Mouse (Mus musculus): ENCODE measurements around the gene Arid1a.

Arid1a gene

DNA sequence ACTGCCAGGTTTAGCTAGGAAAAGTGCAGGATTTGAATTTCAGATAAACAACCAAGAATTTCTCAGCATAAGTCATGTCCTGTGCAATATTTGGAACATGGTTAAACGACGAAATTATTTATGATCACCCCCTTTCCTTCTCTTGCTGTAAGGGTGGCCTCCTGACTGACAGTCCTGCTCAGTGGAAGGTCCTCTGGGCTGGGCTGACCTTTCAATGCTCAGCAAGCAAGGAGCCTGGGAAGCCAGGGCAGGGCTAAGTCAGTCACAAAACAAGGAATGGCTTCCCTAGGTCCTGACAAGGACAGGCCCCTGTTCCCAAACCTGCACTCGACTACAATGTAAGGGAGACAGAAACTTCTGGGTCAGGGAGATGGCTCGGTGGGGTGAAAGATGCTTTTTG, 104.6 kb downstream of the Arid1a start:
- WGBS = 67% methylated on average over 4 of the region's 4 CpGs

DNA sequence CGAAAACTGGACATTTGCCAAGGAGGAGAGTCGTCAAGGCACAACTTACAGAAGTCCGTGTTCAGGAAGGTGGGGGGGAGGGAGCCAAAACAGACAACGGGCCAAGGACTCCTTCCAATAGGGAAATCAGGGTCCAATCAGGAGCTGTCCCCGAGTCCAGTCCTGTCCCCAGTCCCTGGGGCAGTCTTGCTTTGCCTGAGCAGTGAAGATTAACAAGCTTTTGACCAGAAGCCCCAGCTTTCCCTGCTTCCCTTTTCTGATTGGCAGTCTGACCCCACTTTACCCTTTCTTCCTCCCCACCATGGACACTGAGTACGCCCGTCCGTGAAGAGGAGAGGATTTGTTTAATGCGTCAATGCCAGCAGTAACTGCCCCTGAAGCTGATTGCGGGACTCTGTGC, 105.1 kb downstream of the Arid1a start:
- WGBS = 64% methylated on average over 10 of the region's 10 CpGs

- WGBS = 22% methylated on average over 7 of the region's 7 CpGs
Measured at GRCm38 (mm10) chr4:133649989-133650699, 106.4 kb downstream of the Arid1a start, which contains the start of gene Zdhhc18. TSS of gene Zdhhc18 (minus strand) at chr4:133650154.

DNA sequence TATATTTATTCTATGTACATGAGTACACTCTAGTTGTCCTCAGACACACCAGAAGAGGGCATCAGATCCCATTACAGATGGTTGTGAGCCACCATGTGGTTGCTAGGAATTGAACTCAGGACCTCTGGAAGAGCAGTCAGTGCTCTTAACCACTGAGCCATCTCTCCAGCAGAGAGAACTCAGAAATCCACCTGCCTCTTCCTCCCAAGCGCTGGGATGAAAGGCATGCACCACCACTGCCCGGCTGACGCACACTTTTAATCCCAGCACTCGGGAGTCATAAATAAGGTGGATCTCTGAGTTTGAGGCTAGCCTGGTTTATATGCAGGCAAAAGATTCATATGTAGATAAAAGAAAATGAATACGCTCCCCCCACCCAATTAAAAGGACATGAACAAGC, 107.1 kb downstream of the Arid1a start:
- WGBS = 84% methylated on average over 5 of the region's 5 CpGs

DNA sequence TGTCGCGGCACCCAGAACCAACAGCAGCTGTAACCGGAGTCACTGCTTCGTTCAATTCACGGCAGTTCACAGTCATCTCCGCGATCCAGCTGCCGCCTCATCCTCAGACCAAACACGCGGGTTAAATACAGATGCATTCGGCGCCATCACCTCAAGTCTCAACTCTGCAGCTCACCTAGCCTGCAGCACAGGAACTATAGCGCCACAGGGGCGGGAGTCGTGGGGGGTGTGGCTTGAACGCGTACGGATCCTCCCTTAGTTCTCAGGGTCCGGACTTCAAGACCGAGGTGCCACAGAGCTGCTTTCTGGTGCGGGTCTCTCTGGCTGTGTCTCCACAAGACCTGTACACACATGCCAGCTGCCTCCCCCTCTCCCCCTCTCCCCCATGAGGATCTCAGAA, 110.9 kb downstream of the Arid1a start:
- 53% methylated on average over 21 of the region's 21 CpGs for WGBS

DNA sequence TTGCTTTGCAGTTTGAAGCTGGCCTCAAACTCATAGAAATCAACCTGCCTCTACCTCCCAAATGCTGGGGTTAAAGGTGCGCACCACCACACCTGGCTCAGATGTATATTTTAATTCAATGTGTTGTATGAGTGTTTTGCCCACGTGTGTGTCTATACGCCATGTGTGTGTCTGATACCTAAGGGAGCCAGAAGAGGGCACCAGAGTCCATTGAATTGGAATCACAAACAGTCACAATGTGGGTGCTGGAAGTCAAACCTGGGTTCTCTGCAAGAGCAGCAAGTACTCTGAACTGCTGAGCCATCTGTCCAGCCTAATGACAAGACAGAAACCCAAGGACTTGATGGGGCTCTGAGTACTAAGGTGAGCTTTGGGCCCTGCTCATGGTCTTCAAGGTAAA, 111.4 kb downstream of the Arid1a start:
- 92% methylated on average over 3 of the region's 3 CpGs for WGBS

- 94% methylated on average over 5 of the region's 5 CpGs for WGBS
Measured at GRCm38 (mm10) chr4:133634043-133634410, 122.5 kb downstream of the Arid1a start.

- WGBS = 9% methylated on average over 40 of the region's 47 CpGs
Measured at GRCm38 (mm10) chr4:133633332-133634042, 123.1 kb downstream of the Arid1a start.

GRCm38 (mm10) chr4:133632483-133633327, 123.9 kb downstream of the Arid1a start:
- 2% methylated on average over 69 of the region's 69 CpGs for WGBS

- WGBS = 27% methylated on average over 9 of the region's 9 CpGs
Measured at GRCm38 (mm10) chr4:133631769-133632411, 124.7 kb downstream of the Arid1a start.

DNA sequence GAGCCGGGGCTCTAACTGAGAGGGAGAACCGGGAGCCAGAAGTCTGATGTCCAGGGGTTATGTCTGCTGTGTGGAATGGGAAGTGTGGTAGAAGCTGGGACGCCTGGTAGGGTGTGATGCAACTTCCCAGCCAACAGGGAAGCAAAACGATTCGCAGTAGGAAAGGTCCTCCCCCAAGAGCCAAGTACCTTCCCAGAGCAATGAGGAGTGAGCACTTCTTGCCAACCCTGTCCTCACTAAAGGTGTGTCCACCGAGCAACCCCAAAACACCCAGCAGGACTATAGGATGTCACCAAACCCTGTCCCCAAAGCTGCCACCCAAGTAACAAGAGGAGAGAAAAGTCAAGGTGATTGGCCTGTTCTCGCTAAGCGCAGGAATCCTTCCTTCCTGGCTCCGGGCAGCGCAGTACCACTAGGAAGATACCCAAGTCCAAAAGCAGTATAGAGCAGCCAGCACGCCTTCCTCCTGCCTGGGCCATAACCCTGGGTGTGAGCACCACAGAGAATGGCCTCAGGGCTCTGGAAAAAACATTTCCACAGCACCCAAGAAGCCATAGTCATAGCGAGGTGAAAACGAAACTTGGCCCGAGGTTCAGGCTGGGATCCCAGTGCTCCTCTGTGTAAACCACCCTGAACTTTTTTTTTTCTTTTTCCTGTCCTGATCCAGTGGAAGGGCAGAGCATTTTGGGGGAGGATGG, 125.3 kb downstream of the Arid1a start:
- 60% methylated on average over 14 of the region's 14 CpGs for WGBS

DNA sequence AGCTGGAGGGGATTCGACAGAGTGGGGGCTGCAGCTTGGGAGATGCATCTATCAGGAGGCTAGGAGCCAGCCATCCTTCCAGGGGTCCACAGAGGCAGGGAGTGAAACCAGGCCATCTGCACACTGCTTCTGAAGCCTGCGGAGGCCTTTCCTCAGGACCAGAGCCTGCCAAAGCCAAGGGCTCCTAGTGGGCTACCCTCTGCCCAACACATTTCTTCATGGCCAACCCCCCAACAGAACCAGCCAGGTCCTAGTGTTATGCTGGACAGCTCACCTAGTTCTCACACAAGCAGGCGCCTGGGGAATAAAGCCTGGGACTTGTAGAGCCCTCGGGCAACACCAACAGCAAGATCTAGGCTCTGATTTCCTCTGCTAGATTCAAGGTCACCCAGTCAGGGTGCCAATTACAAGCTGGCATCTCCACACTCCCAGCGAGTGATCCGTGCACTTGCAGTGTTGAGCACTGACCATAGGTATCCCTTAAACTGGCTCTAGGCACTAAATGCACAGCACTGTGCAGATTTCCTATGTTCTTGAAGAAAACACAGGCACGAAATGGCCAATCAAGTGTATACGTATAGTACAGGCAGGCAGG, 126.1 kb downstream of the Arid1a start:
- WGBS = 90% methylated on average over 8 of the region's 8 CpGs

DNA sequence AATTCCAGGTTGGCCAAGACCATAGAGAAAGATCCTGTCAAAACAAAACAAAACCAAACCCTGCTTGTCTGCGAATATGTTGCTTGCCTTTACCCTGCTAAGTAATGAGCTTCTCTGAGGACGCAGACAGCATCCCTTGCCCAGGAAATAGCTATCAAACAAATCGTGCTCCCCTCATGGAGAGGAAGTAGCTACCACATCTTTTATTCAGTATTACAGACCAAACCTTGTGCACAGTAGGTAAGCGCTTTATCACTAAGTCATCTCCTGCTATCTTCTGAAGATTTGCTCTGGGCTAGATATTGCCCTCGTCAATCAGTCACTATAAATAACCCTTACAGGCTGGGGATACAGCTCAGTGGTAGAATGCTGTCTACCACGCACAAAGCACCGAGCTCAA, 127.4 kb downstream of the Arid1a start:
- WGBS = 84% methylated on average over 7 of the region's 7 CpGs
